Mouse (Mus musculus) C2C12 (cell line): ENCODE measurements around the gene Tsga13.

Experiments used
- CTCF ChIP-seq: IDR thresholded peaks from one replicate; pipeline ENCODE4 v1.5.1; 2011; ENCODE audit not compliant: control insufficient read depth, insufficient read depth, insufficient read length
- MYOD1 ChIP-seq: IDR thresholded peaks from one replicate; pipeline ENCODE4 v1.6.1; 2011; ENCODE audit warnings: low read depth; ENCODE audit not compliant: control insufficient read depth, insufficient read length

DNA sequence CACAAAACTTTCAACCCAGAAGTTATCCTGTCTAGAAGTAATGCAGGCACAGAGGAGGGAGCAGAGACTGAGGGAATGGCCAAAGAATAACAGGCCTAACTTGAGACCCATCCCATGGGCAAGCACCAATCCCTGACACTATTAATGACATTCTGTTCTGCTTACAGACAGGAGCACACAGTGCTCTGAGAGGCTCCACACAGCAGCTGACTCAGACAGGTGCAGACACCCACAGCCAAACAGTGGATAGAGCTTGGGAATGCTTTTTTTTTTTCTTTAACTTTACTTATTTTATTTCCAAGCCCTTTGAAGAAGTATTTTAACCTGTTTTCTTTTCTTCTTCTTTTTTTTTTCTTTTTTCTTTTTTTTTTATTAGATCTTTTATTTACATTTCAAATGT lies 23.6 kb downstream of the Tsga13 start:
- no peak for TF ChIP-seq CTCF
- no peak for TF ChIP-seq MYOD1
